Mouse (Mus musculus) MEL (cell line): ENCODE data around the gene Axl.

Experiments used
- BHLHE40 ChIP-seq: IDR thresholded peaks from 2 replicates; pipeline ENCODE4 v1.6.1; 2012; ENCODE audit warnings: low read depth, mild to moderate bottlenecking, inconsistent platforms, low read length, improper control_type of control experiment, borderline replicate concordance
- CTCF ChIP-seq, 3 experiments: IDR thresholded peaks in 2 of 3; conservative IDR thresholded peaks in 1 of 3; 2 replicates each; pipeline ENCODE4 v1.5.1; 2011 to 2012; ENCODE audit warnings: low read length in 3 of 3, low read depth in 2 of 3, mild to moderate bottlenecking in 2 of 3, improper control_type of control experiment in 1 of 3, inconsistent platforms in 1 of 3, mixed read lengths in 1 of 3, moderate library complexity in 1 of 3; ENCODE audit not compliant: control insufficient read depth in 1 of 3, insufficient read depth in 1 of 3, poor library complexity in 1 of 3, severe bottlenecking in 1 of 3
- ELF1 ChIP-seq: IDR thresholded peaks from 2 replicates; pipeline ENCODE4 v1.6.1; 2014; ENCODE audit warnings: low read depth, mild to moderate bottlenecking, inconsistent platforms, low read length, improper control_type of control experiment, moderate library complexity
- EP300 ChIP-seq, 2 experiments: IDR thresholded peaks; 2 replicates each; pipeline ENCODE4 v1.6.1; 2011; ENCODE audit warnings: improper control_type of control experiment in 2 of 2, low read length in 2 of 2, low read depth in 1 of 2, mild to moderate bottlenecking in 1 of 2
- GATA1 ChIP-seq: IDR thresholded peaks from 2 replicates; pipeline ENCODE4 v1.6.1; 2011; ENCODE audit warnings: low read depth, low read length, improper control_type of control experiment
- MAFK ChIP-seq: IDR thresholded peaks from 2 replicates; pipeline ENCODE4 v1.6.1; 2011; ENCODE audit warnings: low read depth, mild to moderate bottlenecking, low read length, improper control_type of control experiment, borderline replicate concordance
- MAZ ChIP-seq: IDR thresholded peaks from 2 replicates; pipeline ENCODE4 v1.6.1; 2012; ENCODE audit warnings: low read depth, mild to moderate bottlenecking, inconsistent platforms, low read length, improper control_type of control experiment
- SMC3 ChIP-seq: IDR thresholded peaks from 2 replicates; pipeline ENCODE4 v1.6.1; 2011; ENCODE audit warnings: low read depth, low read length, improper control_type of control experiment
- TAL1 ChIP-seq: IDR thresholded peaks from 2 replicates; pipeline ENCODE4 v1.6.1; 2012; ENCODE audit warnings: mild to moderate bottlenecking, inconsistent platforms, low read length, moderate library complexity, mixed read lengths
- TCF12 ChIP-seq: IDR thresholded peaks from 2 replicates; pipeline ENCODE4 v1.6.1; 2014; ENCODE audit warnings: low read depth, mild to moderate bottlenecking, inconsistent platforms, low read length, improper control_type of control experiment, moderate library complexity
- ZNF384 ChIP-seq: IDR thresholded peaks from 2 replicates; pipeline ENCODE4 v1.6.1; 2012; ENCODE audit warnings: low read depth, mild to moderate bottlenecking, inconsistent platforms, low read length, improper control_type of control experiment

- TF ChIP-seq MAZ (no peak), TCF12 (no peak), TAL1 (no peak), ELF1 (no peak), CTCF (IDR thresholded peaks at IDR 0.05 in 2 of 3, conservative IDR thresholded peaks at IDR 0.05 in 1 of 3; ENCODE audit: control insufficient read depth in 1 of 3, insufficient read depth in 1 of 3, low read depth in 2 of 3, low read length in 3 of 3, poor library complexity in 1 of 3, severe bottlenecking in 1 of 3) (no peak), MAFK (no peak), ZNF384 (no peak), SMC3 (no peak), GATA1 (no peak), EP300 (IDR thresholded peaks at IDR 0.05; ENCODE audit: low read depth in 1 of 2, low read length in 2 of 2) (no peak), BHLHE40 (no peak)
Observed at GRCm38 (mm10) chr7:25780021-25780420, 8.5 kb downstream of the Axl start.
